Mouse (Mus musculus) cortical plate, adult 2 months (tissue): ENCODE measurements around the gene Arl15.

Experiments used
- CTCF ChIP-seq: fragments of 200-500 bp; IDR thresholded peaks from 2 replicates; pipeline ENCODE4 v1.5.1; 2011; ENCODE audit warnings: mild to moderate bottlenecking, control low read depth, low read length; ENCODE audit not compliant: insufficient read depth; ENCODE audit errors: extremely low read depth
- POLR2A ChIP-seq: fragments of 200-500 bp; IDR thresholded peaks from 2 replicates; pipeline ENCODE4 v1.6.1; 2011; ENCODE audit warnings: mild to moderate bottlenecking, low read length, control low read depth; ENCODE audit not compliant: insufficient read depth; ENCODE audit errors: extremely low read depth

- TF ChIP-seq CTCF (no peak), POLR2A (no peak)
Observed at GRCm38 (mm10) chr13:113918668-113919067, 124.4 kb downstream of the Arl15 start.
